Mouse (Mus musculus): ENCODE results near the gene Zfp715.
"Not testable (repeated sequence)": the region's sequence is repeated elsewhere in the genome, so short reads cannot be mapped to it uniquely, and the experiment has no call there.

Gene Zfp715

GRCm38 (mm10) chr7:43313013-43313428 is at the start of gene Zfp715:
Gene Zfp715, minus strand, starts transcription at chr7:43313294.
- DNase-seq (ENCODE audit: low spot score in 2 of 2), result peak; percentile 88 to 97

- DNase-seq (ENCODE audit: low spot score in 2 of 2), result no peak
Observed at GRCm38 (mm10) chr7:43362021-43362420, 48.9 kb upstream of the Zfp715 start.

- DNase-seq (ENCODE audit: low spot score in 2 of 2), result no peak
Observed at GRCm38 (mm10) chr7:43361442-43361841, 48.3 kb upstream of the Zfp715 start.

- no peak for DNase-seq (ENCODE audit: low spot score in 2 of 2)
Observed at GRCm38 (mm10) chr7:43358556-43358955, 45.5 kb upstream of the Zfp715 start.

GRCm38 (mm10) chr7:43354893-43355835 is 42.1 kb upstream of the Zfp715 start:
- peak in 1 of 2 experiments; percentile 9 for DNase-seq (ENCODE audit: low spot score in 2 of 2)

DNA sequence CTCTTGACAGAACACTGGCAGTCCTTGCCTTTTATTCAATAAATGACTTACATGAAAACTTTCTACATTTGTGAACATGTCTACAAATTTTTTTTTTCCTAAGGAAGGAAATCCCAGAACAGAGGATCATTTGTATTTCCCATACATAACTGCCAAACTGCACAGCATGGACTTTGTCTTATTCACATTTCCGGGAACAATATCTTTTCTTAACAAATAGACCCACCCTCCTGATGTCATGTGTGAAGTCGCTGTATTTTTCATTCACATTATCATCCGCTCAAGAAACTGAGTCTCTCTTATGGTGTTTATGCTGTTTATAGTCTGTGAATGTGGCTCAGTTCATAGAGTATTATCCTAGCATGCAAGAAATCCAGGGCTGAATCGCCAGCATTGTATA is 40.7 kb upstream of the Zfp715 start:
- DNase-seq (ENCODE audit: low spot score in 2 of 2), result no peak

DNA sequence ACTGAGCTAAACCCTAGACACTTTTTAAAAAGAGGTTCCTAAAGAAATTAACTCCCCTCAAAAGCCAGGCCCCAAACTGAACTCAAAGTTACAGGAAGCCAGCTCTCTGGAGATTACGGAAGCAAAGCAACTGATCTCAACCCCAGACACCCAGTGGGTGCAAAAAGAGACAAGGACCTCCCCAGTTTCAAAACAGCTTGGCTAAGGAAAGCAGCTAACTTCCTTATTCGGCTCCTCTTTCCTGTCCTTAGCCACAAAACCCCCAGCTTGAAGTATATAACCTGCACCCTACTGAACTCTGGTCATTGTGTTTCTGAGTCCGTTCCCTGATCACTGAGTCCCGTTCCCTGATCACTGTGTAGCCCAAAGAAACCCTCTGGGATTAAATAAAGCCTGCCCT is 40.0 kb upstream of the Zfp715 start:
- no peak for DNase-seq (ENCODE audit: low spot score in 2 of 2)

- no peak for DNase-seq (ENCODE audit: low spot score in 2 of 2)
Observed at GRCm38 (mm10) chr7:43351154-43351553, 38.1 kb upstream of the Zfp715 start, which contains the start of gene Siglecf. Gene Siglecf, plus strand, starts transcription at chr7:43351341.

DNA sequence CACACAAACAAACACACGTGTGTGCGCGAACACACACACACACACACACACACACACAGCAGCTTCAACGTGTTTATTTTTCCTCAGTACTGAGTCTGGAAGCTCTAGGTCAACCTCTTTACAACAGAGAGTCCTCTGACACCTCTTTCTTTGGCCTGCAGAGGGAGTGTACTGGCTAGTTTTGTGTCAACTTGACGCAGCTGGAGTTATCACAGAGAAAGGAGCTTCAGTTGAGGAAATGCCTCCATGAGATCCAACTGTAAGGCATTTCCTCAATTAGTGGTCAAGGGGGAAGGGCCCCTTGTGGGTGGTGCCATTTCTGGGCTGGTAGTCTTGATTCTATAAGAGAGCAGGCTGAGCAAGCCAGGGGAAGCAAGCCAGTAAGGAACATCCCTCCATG is 36.5 kb upstream of the Zfp715 start:
- DNase-seq (ENCODE audit: low spot score in 2 of 2), result not testable (repeated sequence)

DNA sequence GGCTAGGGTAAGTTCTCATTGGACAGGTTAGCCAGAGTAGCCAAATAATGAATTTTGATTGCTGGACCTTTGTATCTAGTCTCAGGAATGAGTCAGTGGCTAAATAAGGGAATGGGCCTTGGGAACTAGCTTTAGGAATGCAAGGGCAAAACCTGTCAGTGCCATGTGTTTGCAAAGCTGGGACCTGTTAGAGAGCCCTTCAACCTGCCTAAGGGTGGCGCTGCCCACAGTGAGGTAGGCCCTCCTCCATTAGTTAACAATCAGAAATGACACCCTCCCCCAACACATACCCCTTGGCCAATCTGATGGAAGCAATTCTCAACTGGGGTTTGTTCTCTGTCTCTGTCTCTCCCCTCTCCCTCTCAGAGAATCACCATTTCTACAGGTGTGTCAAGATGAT is 33.5 kb upstream of the Zfp715 start:
- no peak for DNase-seq (ENCODE audit: low spot score in 2 of 2)

DNA sequence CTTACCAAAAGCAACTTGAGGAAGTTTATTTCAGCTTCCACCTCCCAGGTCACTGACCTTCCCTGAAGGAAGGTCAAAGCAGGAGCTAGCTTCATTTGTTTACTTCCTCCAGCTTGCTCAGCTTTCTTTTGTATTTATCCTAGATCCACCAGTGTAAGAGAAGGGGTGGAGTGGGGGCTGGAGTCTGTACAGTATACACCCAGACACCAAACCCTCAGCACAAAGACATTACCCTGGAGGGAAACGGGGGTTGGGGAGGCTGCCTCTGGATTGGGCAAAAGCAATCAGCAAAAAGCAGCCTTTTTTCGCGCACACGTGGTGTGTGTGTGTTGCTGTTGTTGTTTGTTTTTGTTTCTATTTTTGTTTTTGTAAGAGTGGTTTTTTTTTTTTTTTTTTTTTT is 33.1 kb upstream of the Zfp715 start:
- no peak for DNase-seq (ENCODE audit: low spot score in 2 of 2)

DNA sequence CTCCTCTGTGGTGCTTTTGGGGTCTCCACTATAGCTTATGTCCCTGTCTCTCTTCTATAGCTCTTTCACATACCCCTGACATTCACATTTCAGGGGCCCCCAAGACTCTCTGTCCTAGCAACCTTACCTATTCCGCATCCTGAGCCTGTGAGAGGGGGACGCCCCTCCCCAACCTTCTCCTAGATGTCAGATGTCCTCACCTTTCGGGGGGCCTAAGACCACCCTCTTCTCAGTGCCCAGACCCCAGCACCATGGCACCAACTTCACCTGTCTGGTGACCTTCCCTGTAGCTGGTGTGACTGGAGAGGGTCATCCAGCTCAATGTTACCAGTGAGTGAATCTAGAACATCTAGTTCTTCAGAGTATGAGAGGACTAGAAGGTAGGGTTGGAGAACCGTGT is 31.4 kb upstream of the Zfp715 start:
- no peak for DNase-seq (ENCODE audit: low spot score in 2 of 2)

DNA sequence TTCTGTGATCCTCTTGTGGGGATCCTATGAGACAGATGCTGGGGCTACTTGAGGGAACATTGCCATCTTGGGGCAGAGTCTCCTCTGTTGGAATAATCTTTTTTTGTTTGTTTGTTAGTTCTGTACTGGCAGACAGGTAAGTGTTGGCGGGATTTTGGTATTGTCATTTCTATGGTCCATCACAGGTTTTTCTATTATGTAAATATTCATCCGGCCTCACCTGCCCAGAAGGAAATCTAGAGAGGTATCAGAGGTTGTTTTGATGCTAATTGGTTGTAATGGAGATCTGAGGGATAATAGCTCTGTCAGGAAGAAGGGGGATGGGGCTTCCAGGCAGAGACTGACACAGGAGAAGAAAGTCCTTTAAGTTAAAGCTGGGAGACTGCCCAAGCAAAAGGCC is 30.9 kb upstream of the Zfp715 start:
- no peak for DNase-seq (ENCODE audit: low spot score in 2 of 2)

DNA sequence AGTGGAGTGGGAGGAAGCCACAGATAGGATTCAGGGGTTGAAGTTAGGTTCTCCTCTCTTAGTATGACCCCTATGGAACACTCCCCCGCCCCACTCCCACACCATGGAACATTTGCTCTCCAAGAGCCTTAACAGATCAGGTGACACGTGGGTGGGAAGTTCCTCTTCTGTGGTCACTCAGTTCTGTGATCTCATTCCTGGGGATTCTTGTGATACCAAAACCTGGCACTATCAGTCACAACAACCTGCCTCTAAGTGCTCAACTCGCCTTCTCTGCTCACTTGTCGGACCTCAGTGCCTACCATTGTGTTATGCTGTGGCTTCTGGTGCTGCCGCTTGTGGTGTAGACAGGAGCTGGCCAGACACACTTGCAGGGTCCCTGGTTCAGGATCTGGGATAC is 30.1 kb upstream of the Zfp715 start:
- DNase-seq (ENCODE audit: low spot score in 2 of 2), result no peak

DNA sequence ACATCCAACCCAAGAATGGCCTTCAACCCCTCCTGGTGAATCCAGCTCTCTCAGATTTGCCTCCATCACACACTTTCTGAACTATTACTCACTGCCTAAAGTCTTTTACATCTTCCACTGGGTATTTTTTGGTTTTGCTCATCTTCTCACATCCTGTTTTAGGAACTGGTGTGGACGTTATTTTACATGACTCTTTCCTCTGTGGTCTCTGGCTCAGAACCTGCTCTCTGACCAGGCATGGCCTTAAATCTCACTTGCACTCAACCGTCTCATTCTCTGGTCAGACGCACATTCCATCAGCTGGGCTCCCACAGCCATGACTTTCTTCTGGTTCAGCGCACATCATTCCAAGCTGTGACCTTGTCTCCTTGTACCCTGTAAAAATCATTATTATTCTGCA is 27.7 kb upstream of the Zfp715 start:
- no peak for DNase-seq (ENCODE audit: low spot score in 2 of 2)

DNA sequence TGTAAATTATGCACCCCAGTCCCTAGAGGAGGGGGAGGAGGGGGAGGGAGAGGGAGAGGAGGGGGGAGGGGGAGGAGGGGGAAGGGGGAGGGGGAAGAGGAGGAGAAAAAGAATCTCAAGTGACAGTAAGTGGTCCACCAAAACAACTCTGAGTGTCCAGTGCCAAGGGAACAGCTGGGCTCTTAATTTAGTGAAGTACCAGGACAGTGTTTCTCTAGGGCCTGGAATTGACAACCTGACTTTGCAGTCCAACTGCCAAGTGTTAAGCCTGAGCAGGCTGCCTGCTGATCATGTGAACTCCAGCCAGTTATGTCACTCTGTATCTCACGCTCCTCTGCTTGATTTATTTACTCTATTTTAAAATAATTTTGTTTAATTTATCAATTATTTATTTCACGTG is 20.8 kb upstream of the Zfp715 start:
- DNase-seq (ENCODE audit: low spot score in 2 of 2), result no peak

GRCm38 (mm10) chr7:43333203-43333602 is 20.1 kb upstream of the Zfp715 start:
- no peak for DNase-seq (ENCODE audit: low spot score in 2 of 2)

DNA sequence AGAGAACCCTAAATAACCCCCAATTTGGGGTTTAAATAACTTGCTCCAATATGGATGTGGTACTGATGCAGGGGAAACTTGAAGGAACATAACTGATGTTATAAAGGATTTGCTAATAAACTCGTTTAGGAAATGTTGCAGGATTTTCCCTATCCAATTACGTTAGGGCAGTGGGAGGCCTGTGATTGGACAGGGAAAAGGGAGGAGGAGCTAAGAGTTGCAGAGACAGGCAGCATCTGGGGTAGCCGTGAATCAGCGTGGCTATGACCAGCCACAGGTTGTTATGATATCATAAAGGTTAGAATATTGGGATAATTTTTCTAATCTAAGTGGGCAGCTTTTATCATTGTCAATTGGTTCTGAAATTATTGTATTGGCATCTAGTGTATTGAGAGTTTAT is 15.0 kb upstream of the Zfp715 start:
- no peak for DNase-seq (ENCODE audit: low spot score in 2 of 2)

DNA sequence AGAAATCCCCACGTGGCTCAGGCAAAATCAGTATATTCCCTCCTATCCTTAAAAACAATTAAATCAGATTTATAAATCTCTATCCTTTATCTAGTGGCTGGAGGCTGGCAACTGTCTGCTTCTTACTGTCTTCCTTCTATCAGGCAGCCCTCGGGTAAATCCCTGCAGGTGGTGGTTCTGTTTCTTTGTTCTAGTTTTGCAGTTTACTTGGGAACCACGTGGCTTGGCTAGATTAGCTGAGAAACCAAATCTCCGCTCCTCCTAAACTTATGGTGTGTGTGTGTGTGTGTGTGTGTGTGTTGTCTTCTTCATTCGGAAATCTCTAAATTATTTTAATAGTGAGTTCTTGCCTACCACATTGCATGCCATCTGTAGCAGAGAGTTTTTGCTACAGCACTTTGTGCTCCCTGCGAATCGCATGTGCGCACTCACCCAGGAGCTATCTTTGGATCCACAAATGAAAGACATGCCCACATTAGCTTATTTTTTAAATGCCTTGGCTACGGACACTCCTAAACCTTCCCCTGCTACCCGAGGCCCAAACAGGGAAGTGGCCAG is 13.2 kb upstream of the Zfp715 start:
- DNase-seq (ENCODE audit: low spot score in 2 of 2), result no peak

DNA sequence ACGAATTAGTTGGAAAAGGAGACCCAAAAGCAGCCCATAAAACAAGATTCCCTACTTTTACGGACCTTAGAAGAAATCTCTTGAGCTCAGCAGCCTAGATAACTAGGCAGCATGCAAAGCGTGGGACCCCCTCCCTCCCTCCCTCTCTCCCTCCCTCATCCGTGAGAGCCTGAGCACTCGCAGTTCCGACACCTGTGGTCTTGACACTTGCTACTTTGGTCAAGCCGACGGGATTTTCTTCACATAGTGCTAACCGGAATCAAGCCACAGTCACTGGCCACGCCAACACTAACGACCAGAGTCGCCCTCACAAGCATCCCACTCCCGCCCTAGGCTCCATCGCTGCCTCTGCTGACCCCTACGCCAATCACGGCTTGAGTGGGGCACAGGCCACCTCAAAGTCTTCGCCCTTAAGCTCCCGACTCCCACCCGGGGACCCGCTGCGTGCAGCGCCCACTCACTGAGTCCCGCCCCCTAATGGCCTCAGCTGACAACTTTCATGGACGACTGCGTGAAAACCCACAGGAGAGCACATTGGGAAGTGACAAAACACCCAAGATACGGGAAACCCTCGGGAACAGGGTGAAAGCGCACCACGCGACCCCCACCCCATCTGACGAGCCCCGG is 595 bp downstream of the Zfp715 start:
- no peak for DNase-seq (ENCODE audit: low spot score in 2 of 2)

DNA sequence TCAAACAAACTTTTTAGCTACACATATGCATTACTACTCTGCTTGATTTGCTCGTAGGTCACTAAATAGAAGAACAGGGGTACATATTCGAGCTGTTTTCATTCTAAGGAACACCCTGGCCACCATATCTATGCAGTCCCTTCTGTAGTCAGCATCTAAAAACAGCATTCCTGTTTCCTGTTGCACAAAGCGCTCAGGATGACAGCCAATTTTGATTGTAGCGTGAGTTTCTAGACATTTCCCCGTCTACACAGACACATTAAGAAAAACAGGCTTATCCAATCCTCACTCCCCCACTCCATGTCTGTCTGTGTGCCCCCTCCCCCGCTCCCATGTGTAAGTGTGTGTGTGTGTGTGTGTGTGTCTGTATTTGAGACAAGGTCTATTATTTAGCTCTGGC is 1.5 kb downstream of the Zfp715 start:
- DNase-seq (ENCODE audit: low spot score in 2 of 2), result no peak

GRCm38 (mm10) chr7:43309069-43309468 is 4.0 kb downstream of the Zfp715 start:
- DNase-seq (ENCODE audit: low spot score in 2 of 2), result no peak

GRCm38 (mm10) chr7:43305235-43305634 is 7.9 kb downstream of the Zfp715 start:
- no peak for DNase-seq (ENCODE audit: low spot score in 2 of 2)
